Mouse (Mus musculus) thymus, adult 2 months (tissue): ENCODE results near the gene Dnah1.

Source experiments
- CTCF ChIP-seq: fragments of 200-500 bp; IDR thresholded peaks from 2 replicates; pipeline ENCODE4 v1.5.1; 2012; ENCODE audit warnings: mild to moderate bottlenecking, control low read depth, low read length, moderate library complexity, borderline replicate concordance; ENCODE audit not compliant: control insufficient read depth, poor library complexity, insufficient read depth; ENCODE audit errors: extremely low read depth
- POLR2A ChIP-seq: fragments of 200-500 bp; IDR thresholded peaks from 2 replicates; pipeline ENCODE4 v1.6.1; 2012; ENCODE audit warnings: mild to moderate bottlenecking, low read length, control low read depth, moderate library complexity; ENCODE audit not compliant: control insufficient read depth, poor library complexity, insufficient read depth; ENCODE audit errors: extremely low read depth

DNA sequence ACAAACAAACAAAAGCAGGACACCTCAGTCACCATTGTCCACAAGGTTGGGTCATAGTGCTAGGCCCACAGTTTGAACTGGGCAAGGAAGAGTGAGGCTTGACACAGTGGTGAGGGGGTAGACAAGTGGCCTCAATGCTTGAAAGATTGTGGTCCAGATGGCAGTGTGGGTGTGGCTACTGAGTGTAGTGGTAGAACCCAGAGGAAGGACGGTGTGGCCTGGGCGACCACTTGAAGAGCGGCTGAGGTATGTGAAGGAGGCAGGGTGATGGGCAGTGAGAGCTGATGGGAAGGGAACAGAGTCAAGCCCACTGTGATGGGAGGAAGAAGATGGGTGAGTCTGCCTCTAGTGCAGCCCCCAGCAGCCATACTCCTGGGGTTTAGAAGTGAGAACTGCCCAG, 109.0 kb downstream of the Dnah1 start:
- no peak for TF ChIP-seq CTCF
- no peak for TF ChIP-seq POLR2A
